Mouse (Mus musculus) bone marrow, adult 2 months (tissue): ENCODE measurements at regions not wholly inside any gene's neighbourhood (a gene's known extent, or its start where the extent isn't known, plus 50 kb on each side); places are given as distances from the start of the nearest gene placed in this dataset.

ENCODE experiments used
- CTCF ChIP-seq: fragments of 200-500 bp; IDR thresholded peaks from 2 replicates; pipeline ENCODE4 v1.5.1; 2011; ENCODE audit warnings: low read length, control low read depth; ENCODE audit not compliant: control insufficient read depth, insufficient read depth
- POLR2A ChIP-seq: fragments of 200-500 bp; IDR thresholded peaks from 2 replicates; pipeline ENCODE4 v1.6.1; 2011; ENCODE audit warnings: low read depth, mild to moderate bottlenecking, control low read depth, low read length, borderline replicate concordance; ENCODE audit not compliant: control insufficient read depth

DNA sequence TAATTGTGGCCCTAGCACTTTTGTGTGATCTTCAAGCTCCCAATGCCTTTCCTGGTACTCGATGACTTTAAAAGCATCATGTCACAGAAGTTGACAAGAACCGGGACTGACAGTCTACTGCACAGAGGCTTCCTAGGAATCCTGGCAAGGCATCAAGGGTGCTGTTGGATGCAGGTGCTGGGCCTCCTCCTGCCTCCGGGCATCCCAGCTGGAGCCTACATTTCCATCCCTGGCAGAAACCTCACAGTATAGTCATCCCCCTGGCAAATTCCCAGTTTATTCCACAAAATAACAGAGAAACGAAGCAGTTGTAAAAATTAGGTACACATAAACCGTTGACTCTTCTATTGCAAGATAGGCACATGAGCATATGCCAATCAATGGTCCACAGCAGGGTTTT is 78.8 kb upstream of the Hk2 start:
- TF ChIP-seq POLR2A (no peak), CTCF (no peak)
